Mouse (Mus musculus): Measurements from ENCODE around the gene Fxr2.
"Not testable (repeated sequence)": the region's sequence is repeated elsewhere in the genome, so short reads cannot be mapped to it uniquely, and the experiment has no call there.

Gene Fxr2

DNA sequence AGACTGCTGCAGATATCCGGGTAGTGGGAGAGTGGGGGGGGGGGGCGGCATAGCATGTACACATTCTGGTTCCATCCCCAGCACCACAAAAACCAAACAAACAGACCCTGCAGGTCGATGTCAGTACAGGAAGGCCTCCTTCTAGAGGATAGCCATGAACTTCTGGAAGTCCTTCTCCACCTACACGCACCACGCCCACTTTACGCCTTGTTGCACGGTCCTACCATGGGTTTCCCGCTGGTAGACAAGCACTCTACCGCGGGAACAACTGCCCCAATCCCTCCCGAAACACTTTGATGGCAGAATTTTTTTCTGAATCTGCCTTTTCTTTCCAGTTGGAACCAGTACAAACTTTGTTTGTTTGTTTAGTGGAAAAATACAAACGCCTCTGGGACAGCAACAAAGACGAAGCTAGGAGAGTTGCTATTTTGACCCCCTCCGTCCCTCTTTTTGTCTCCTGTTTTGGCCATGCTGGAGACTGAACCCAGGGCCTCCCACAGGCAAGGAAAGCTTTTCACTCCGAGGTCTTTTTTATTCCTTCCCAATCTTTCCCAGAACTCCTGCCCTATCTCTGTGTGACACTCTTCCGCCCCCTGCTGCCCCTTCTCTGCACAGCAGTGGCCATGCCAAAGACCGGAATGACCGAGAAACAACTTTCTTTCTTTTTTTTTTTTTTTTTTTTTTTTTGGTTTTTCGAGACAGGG is 19.1 kb upstream of the Fxr2 start:
- peak; percentile 71 for DNase-seq

DNA sequence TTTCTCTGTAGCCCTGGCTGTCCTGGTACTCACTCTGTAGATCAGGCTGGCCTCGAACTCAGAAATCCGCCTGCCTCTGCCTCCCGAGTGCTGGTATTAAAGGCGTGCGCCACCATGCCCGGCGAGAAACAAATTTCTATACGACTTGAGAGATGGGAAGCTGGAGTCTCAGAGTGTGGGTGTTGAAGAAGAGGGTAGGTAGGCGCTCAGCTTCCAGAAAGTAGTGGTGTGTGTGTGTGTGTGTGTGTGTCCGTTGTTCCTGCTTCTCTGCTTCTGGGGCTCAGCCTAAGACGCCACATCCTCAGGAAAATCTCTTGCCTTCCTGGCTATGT is 18.6 kb upstream of the Fxr2 start:
- DNase-seq, result not testable (repeated sequence)

DNA sequence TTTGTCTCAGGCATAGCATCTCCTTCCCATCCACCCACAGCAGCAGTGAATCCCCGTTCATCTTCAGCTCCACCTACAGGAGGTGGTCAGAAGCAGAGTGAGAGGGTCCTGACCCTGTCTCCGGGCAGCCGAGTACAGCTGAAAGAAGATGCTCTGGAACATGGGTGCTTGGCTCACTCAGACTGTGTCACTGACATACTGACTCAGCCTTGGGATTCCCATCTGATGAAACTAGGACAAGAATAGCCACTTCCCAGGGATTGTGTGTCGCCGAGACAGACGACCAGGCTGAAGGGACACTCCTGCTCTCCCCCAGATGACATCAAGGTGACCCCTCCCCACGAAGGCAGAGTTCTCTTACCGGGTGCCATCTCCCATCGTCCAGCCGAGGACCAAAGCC is 16.0 kb upstream of the Fxr2 start:
- DNase-seq, result no peak

DNA sequence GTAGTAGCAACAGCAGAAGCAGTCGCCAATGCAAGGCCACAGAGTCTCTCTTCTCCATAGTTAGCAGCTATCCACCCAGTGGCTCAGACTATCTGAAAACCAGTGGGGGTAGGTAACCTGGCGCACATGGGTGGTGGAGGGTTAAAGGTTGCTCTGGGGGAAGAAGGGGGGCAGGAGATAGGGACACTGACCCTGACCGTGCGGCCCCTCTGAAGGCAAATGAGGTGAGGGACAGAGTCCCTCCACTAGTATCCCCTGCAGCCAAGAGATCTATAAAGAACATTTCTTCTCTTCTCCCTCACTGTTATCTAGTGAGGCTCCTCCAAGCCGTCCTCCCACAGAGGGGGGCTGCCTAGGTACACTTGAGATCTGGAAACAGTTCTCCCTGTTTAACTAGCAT is 15.0 kb upstream of the Fxr2 start, which contains the start of gene Shbg:
TSS of gene Shbg (minus strand) at position 101 of the 400 bp plus-strand sequence.
- DNase-seq, result no peak

DNA sequence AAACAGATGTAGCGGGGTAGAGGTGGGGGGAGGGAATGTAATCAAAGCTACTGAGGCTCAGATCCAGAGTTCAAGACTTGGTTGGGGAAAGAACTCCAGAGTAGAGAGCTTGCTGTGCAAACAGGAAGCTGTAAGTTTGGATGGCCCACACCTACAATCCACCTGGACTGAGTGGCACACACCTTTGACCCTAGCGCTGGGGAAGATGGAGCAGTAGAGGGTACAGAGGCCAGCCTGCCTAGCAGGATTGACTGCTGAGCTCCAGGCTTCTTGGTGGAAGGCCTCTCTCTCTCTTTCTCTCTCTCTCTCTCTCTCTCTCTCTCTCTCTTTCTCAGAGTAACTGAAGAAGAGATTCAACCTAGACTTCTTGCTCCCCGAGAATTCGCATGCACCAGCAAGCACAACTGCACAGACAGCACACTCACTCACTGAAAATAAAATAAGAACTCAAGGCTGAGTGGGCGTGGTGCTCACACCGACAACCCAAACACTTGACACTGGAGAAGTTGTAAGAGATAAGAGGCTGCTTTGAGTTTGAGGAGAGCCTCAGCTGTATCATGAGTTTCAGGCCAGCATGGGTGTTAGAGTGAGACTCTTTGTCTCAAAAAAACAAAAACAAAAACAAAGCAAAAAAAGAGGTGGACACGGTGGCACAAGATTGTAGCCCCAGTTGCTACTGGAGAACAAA is 12.3 kb upstream of the Fxr2 start:
- no peak for DNase-seq

DNA sequence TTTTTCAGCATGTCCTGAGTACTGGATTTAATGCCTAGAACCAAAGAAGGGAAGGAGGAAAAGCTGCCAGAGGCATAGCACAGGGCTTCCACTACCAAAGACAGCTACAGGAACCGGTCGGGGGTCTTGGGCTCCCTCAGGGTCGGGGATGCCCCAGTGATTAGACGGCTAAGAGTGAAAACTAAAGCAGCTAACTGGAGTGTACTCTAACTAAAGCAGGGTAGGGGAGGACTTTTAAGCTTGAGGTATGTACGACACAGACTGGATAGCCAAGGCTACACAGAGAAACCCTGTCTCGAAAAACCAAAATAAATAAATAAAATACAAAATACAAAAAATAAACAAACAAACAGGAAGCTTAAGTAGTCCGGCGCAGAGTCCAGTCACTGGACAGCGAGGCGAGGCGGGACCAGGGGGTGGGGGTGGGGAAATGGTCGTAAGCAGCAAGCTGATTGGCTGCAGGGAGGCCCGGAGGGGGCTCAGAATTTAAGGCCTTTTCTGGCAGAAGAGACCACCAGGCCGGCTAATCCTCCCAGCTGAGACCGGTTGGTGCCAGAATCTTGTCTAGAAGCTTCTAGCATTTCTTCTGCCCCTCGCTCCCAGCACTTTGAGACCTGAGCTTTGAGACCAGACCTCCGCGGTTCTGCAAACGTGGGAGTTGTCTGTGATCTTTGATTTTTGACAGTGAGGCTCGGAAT is 11.1 kb upstream of the Fxr2 start, which contains the start of gene Sat2:
TSS of gene Sat2 (plus strand) at position 454 of the 698 bp plus-strand sequence.
- no peak for DNase-seq

DNA sequence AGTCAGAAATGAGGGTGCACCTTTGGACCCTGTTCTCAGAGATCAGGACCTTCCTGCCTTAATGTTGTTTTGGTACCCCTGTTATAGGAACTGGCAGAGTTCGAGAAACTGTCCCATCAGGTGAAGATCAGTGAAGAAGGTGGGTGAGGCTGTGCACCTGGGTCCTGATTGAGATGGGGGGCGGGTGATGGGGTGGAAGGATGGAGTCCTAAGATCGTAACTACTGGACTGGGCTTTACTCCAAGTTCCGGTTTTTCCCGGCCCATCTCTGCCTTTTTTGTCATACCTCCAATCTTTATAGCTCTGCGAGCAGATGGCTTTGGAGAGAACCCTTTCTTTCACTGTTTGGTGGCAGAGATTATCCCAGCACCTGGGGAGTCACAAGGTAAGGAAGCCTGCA is 10.4 kb upstream of the Fxr2 start:
- no peak for DNase-seq

DNA sequence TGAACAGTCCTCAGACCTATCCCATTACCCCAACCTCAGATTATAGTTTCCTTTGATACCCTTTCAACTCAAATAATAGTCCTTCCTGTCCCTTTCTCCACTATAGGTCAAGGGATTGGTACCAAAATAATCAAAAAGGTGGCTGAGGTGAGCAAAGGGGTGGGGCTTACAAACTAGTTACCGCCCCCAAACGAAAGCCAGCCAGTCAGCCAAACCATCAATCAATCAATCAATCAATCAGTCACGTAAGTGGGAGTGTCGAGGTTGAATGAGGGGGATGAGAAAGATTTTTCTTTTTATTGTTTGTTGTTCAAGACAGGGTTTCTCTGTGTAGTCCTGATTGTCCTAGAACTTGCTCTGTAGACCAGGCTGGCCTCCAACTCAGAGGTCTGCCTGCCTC is 9.8 kb upstream of the Fxr2 start:
- no peak for DNase-seq

DNA sequence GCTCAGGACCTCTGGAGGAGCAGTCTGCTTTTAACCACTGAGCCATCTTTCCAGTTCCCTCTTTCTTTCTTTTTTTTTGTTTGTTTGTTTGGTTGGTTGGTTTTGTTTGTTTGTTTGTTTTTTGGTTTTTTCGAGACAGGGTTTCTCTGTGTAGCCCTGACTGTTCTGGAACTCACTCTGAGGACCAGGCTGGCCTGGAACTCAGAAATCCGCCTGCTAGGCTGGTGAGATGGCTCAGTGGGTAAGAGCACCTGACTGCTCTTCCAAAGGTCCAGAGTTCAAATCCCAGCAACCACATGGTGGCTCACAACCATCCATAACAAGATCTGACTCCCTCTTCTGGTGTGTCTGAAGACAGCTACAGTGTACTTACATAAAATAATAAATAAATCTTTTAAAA is 8.5 kb upstream of the Fxr2 start:
- not testable (repeated sequence) for DNase-seq

DNA sequence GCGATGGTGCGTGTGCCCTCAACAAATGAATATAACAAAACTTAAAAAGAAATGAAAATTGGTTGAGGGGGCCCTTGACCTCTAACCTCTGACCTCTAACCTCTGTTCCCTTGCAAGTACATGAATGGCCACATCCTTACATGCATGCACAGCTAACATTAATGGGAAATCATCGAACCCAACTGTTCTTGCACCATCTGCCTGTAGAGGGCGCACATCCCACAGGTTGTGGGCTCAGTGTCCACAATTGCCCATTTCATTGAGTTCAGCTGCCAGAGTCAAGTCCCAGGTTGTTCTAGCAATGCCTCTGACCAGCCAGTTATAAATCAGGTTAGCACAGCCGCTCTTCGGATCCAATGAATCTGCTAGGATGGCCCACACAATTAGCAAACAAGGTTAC is 4.5 kb upstream of the Fxr2 start:
- DNase-seq, result peak; percentile 69

DNA sequence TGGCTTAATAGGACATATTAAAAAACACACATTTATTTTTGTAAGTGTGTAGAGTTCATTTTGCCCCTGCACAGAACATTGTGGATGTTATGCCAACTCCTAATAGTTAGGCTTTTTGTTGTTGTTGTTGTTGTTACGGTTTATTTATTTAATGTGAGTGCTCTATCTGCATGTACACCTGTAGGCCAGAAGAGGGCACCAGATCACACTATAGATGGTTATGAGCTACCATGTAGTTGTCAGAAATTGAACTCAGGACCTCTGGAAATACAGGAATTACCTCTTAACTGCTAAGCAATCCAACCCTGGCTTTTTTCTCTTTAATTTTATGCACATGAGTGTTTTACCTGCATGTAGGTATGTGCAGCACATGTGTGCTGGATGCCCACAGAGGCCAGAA is 3.0 kb upstream of the Fxr2 start:
- no peak for DNase-seq

DNA sequence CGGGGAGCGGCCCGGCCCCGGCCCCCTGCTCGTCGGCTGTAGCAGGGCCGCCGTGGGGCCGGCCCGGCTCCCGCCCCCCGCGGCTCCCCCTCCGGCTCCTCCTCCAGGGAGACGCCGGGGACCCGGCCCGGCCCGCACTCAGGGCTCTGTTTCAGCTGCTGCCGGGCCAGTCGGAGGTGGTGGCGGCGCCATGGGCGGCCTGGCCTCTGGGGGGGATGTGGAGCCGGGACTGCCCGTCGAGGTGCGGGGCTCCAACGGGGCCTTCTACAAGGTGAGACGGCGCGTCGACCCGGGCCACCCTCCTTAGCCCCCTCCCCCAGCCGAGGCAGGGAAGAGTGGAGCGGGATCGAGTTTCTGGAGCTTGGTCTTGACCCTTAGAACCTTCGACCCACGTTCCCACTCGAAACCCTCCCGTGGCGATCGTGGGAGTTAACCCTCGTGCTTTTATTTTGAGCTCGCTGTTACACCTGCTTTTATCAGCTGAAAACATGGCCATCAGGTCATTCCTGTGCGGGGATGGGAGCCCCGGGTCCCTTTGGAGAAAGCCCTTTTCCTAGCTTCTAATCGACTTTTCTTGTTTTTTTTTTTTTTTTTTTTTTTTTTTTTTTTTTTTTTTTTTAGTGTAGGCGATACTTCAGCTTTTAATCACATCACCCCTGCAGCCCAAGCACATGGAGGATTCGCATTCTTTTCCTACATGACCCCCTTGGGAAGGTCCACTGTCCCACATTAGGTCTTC is 507 bp downstream of the Fxr2 start:
- DNase-seq, result no peak

DNA sequence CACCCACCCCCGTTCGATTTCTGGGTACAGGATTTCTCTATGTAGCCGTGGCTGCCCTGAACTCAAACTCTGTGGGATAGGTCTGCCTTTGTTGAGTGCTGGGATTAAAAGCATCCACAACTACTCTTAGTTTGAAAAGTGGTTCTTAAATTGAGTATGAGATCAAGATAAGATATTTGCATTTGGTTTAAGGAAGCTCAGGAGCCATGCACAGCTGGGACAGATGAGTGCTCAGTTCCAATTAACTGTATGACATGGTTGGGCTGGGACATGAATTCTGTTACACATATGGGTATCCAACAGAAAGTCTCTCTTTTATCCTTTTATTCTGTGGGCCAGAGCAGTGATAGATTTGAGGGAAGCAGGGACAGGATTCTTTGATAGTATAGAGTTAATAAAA is 2.7 kb downstream of the Fxr2 start:
- no peak for DNase-seq

DNA sequence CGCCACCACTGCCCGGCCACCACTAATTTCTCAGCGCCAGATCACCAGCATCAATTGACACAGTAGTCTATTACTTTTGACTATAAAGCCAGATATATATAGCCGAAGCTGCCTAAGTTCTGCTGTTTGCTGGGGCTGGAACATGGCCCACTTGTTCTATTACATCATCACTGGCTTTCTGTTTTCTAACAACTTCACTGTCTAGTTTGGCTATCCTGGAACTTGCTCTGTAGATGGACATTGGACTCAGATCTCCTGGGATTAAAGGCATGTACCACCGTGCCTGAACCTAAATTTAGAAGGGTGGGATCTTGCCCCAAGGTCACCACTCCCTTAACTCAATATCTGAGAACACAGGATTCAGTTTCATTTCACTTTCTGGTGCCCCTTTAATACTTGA is 13.1 kb downstream of the Fxr2 start:
- DNase-seq, result no peak

DNA sequence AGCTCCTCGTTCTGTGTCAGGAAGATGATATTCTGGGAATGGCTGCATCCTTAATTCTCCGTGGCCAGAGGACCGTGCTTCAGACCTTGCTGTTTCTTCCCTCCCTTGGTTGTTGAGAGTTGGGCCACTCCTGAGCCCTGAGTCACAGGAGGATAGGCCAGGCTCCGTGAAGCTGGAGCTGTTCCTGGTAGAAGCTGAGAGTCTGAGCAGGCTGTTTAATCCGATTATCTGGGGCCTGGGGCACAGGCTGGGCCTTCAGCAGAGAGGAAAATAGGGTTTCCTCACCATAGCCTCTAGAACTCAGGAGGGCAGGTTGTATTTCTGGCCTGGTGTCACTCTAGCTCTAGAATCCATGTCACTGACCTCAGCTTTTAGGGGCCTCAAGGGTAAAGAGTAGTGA is 20.6 kb downstream of the Fxr2 start:
- no peak for DNase-seq

DNA sequence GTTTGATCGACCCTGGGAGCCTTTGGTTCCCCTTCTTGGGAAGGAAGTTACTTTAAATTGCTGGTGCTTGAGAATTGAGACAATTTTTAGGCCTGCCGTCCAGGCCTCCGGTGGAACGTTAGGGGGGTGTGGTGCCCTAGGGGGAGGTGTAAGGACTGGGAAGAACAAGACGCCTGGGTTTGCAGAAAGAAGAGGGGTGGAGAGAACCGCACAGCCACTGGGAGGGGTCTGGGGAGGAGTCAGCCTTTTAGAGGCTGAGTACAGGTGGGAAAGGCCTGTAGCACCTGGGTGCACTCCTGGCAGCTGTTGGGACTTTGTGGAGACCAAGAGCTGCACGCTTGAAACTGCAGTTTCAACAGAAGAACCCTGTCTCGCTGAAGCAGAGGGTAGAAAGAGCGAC is 22.0 kb downstream of the Fxr2 start:
- DNase-seq, result no peak

DNA sequence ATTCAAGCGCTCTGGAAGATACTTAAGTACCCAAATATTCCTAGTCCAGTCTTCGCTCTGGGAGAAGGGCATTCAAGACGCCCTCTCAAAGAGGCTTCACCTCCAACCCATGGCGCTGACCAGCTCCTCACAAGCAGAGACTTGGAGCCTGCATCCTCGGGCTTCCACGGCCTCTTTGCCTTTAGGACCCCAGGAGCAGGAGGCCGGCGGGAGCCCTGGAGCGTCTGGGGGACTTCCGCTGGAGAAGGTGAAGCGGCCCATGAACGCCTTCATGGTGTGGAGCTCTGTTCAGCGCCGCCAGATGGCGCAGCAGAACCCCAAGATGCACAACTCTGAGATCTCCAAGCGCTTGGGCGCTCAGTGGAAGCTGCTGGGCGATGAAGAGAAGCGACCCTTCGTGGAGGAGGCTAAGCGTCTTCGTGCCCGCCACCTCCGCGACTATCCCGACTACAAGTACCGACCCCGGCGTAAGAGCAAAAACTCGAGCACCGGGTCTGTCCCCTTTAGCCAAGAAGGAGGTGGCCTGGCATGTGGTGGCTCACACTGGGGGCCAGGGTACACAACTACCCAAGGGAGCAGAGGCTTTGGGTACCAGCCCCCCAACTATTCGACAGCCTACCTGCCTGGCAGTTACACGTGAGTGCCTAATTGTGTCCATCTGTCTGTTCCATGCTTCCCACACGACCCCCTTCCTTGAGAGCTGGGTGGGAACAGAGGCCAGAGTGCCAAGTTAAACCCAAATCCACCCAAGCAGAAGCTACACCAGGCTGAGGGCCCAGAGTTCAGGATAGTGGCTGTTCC is 22.7 kb downstream of the Fxr2 start, which contains the start of gene Sox15:
TSS of gene Sox15 (plus strand) at position 51 of the 801 bp plus-strand sequence.
- peak; percentile 65 for DNase-seq

DNA sequence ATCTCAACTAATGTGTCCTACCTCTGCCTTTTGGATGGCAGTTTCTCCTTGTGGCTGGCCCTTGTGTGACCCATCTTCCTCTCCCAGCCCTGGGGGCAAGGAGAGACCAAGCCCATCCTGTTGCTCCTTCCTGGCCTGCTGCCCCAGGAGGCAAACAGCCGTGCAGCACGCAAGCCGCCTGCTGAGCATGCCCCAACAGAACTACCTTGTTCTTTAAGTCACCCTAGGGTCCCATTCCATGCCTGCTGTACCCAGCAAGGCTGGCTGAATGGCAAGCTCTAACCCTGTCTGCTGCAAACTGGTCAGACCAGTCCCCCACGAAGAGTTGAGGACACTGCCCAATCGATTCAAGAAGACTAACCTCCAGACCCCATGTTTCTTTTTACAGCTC is 23.3 kb downstream of the Fxr2 start:
- no peak for DNase-seq

DNA sequence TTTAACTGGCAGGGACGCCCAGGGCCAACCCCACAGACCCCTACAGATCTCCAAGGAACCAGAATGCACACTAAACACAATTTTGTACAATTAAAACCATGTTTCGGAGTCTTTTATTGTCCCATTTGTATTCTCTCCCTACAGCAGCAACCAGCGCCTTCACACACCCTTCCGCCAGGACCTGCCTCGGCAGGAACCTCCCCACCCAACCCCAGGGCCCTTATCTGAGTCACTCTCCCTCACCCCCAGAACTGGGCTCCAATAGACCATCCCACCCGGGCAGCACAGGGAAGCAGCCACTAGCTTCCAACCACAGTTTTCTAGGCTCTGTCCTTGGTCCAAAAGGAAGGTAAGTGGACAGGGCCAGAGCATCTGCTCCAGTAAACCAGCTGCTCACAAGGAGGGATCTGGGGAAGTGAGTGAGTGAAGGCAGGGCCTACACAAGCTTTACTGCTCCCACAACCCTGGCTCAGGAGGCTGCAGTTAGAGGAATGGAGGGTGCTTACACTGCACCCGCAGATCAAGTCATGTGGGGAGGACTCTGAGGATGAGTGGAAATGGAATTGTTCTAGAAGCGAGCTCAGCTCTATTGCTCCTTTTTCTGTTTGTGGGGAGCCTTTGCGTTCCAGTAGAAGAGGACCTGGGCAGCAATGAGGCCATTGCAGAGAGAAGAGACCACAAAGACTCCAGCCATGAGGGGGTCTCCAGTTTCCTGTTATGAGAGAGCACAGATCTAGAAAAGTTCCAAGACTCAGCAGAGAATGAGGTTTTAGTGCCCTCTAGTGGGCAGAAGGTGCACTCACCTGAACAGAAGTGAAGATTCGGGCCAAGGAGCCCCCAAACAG is 24.0 kb downstream of the Fxr2 start:
- DNase-seq, result no peak

DNA sequence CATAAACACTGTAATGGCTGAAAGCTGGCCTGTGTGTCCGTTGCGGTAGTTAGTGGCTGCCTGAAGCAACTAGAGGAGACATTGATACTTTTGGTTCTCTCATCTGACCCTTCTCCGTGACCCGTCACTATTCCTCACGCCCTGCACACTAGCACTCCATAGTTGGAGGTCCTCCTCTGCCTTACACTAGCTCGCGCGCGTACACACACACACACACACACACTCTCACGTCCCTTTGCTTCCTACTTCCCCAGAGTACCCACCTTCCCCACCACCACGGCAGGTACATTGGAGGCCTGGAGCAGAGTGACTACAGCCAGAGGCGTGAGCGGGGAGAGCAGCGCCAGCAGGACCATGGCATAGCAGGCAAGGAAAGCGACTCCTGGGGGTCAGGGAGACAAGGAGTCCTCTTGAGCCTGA is 24.7 kb downstream of the Fxr2 start:
- no peak for DNase-seq

DNA sequence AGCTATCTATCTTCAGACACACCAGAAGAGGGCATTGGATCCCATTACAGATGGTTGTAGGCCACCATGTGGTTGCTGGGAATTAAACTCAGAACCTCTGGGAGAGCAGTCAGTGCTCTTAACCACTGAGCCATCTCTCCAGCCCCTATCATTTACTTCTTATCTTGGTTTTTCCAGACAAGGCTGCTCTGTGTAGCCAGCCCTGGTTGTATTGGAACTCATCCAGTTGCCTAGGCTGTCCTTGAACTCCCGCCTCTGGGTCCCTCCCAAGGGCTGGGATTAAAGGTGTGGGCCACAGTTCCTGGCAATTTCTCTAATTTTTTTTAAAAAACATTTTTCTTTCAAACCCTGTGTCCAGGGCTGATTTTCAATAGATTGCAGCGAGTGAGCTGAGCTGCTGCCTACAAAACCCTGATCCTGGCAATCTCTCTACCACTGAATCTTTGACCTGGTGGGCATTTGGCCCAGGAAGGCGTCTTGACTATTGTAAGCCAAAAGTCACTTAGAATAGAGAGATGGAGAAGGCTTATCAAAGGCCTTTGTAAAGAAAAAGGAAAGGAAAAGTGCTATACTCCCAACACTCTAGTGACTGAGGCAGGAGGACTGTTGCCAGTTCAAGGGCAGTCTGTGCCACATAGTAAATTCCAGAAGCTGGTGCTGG is 28.6 kb downstream of the Fxr2 start:
- no peak for DNase-seq

All from right cerebral cortex, adult 18-20 months (tissue).